Mouse (Mus musculus) induced T-regulatory cell, adult 2 months (primary cell): Measurements from ENCODE around the gene 2810004N23Rik.
"Not testable (repeated sequence)": the region's sequence is repeated elsewhere in the genome, so short reads cannot be mapped to it uniquely, and the experiment has no call there.

Experiments
- DNase-seq: peaks from one replicate; pipeline ENCODE4 v3.0.0-alpha.2; 2012; ENCODE audit warnings: low read depth

Gene 2810004N23Rik

DNA sequence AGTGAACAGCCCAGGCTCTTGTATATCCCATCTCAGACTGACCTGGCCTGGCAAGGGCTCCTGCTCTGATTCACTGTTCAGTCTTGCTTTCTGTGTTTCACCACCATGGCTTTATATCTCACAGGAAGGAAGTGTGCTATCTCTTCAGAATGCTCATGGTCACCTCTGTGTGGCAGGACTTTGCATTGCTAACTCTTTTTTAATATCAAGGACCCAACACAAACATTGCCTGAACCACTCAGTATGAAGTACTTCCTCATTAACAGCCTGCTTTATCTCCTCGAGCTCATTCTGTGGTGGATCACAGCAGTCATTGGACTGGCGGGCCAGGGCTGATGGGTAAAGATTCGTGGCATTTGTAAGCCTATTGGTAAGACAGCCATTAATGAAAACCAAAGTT lies 3.7 kb upstream of the 2810004N23Rik start:
- no peak for DNase-seq

DNA sequence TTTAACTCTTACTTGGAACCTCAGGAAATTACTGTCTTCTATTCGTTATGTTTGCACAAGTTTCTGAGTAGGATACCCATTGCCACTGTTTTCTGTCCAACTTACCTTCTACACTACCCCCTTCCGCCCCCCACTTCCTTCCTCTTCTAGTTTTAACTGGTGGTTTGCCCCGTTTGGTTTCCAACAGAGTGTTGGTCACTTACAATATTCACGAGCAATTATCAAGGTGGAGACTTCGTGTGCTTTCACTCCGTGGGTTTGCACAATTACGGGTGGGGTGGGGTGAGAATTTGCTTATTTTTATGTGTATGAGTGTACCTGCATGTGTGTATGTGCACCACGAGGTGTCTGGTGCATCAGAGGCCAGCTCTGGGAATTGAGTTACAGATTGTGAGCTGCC lies 809 bp upstream of the 2810004N23Rik start:
- DNase-seq, result peak; percentile 68

DNA sequence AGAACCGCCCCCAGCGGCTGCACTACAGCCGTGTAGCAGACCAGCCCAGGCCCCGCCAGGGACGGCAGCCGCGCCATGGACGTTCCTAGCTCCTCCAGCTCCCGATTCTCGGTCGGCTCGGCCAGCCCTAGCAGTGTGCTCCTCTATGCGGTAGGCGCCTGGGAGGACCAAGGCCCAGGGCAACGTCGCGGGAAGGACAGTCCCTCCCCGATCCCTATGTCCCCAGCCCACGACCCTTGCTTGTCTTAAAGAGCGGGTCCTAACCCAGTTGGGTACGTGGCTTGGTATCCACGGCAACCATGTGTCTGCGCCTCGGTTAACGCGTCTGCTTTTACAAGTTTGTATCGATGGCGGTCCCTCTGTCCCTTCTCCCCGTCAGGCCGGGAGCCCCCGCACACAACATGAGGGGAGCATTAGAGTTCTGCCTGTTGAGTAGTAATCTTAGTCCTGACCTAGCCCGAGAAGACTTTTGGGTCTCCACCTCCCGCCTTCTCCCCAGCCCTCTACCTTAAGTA lies 300 bp upstream of the 2810004N23Rik start:
- DNase-seq, result no peak

DNA sequence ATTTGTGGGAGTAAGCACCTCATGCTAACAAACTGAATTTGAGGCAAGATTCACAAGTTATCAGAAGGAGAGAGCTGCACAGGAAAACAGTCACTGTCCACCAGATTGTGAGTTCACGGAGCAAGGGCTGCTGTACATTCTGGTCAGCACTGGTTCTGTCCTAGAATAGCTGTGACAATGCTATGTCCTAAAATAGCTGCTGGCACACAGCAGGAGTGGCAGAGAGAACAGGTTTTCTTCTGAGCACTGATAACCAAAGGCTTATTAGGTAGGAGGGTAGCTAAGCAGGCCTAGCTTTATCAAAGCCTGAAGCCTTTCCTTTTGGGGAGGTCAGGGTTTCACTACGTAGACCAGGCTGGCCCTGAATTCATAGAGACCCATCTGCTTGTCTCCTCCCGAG lies 2.7 kb downstream of the 2810004N23Rik start:
- no peak for DNase-seq

DNA sequence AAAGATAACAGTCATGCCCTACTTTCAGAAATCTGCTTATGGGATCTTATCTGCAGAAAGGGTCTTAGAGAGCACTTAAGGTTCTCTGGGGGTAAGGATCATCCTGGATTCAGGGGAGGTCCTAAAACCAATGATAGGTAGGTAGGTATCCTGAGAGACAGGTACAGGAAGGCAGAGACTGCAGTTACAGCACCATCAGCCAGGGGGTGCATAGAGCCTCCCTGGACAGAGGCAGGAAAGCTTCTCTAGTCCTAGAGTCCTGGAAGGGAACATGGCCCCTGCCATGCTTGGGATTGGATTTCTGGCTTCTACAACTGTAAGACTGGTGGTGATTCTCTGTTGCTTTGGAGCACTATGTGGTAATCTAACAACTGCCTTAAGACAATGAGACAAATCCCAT lies 3.5 kb downstream of the 2810004N23Rik start:
- DNase-seq, result peak; percentile 72

DNA sequence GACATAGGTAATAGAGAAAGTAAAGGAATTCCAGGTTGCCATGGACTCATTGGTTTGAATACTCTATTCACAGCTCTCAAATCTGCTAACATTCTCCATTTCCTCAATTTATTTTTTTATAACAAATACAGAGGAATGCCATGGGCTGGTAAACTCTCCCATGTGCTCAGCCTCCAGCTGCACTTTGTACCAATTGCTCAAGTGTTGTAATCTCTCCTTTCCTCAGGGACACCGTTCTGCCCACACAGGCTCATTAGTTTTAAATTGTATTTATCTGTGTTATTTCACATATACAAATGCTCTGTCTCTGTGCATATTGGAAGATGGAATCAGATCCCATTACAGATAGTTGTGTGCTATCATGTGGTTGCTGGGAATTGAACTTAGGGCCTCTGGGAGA lies 9.4 kb downstream of the 2810004N23Rik start:
- DNase-seq, result no peak

DNA sequence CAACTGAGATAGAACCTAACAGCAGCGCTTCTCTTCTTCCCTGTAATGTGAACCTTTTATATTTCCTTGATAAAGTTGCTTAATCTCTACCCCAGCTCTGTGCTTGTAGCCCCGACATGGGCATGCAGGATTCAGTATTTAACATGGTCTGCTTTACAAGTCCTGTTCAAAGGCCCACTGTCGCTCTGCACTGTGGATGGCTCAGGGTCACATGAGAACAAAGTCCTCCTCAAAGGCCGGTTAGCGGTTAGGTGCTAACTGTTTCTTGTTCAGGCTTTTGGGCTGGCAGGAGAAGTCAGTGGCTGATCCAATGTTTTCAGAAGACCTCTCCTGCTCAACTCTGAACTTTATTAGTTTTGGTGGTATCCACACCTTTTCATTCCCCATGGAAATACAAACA lies 17.3 kb downstream of the 2810004N23Rik start:
- DNase-seq, result no peak

DNA sequence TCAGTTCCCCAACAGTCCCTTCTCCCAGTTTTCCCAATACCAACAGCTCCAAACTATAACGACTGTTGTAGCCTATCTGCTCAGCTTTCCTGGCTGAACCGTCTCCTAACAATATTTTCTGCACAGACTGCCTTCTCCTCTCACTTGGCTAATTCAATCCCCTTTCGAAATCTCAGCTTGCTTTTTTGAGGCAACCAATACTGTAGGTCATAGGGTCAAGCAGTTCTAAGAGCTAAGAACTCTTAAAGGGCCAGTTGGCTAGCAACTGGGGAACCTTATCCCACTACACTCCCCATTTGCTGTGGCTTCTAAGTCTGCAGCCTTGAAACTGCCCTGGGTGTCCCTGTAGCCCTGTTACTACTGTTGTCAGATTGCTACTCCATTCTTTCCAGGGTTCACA lies 17.8 kb downstream of the 2810004N23Rik start:
- DNase-seq, result no peak

DNA sequence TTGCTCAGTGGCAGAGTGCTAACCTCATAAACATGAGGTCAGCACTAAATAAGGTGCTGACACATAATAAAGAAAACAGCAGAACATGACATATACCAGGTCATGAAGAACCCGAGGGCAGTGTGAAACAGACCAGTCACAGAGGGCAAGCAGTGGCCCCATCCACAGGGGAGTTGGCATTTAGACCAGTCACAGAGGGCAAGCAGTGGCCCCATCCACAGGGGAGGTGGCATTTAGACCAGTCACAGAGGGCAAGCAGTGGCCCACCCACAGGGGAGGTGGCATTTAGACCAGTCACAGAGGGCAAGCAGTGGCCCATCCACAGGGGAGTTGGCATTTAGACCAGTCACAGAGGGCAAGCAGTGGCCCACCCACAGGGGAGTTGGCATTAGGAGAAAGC lies 20.0 kb downstream of the 2810004N23Rik start:
- not testable (repeated sequence) for DNase-seq

DNA sequence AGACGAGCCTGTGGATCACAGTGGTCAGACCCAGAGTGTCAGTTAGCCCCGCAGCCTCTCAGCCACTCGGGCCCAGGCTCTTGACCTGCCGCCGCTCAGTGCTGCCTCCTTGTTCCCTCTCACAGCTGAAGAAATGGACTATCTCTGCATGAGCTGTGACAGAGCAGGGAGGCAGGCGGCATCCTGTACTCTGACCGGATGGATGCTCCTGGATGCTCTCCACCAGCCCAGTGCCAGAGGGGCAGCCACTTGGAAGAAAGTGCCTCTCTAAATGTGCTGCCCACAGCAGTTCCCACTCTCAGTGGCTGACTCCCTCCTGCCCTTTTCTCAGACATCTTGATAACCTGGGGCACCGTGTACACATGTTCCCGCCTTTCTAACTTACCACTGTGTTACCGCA lies 21.1 kb downstream of the 2810004N23Rik start:
- DNase-seq, result no peak

DNA sequence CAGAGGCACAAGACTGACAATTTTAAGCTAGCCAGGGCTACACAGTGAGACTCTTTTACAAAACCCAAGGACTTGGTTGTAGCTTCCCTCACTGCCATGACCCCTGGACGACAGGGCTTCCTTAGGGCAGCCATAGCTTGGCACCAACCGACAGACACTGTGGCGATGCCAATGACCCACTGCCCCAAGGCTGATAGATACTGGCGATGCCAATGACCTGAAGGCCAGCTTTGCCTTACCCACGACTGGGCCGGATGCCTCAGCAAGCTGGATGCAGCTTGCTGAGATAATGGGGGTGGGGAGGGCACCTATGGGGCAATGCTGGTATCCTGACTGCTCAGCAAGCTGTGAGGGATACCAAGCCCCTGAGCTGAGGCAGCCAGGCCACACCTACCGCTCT lies 22.0 kb downstream of the 2810004N23Rik start:
- no peak for DNase-seq

DNA sequence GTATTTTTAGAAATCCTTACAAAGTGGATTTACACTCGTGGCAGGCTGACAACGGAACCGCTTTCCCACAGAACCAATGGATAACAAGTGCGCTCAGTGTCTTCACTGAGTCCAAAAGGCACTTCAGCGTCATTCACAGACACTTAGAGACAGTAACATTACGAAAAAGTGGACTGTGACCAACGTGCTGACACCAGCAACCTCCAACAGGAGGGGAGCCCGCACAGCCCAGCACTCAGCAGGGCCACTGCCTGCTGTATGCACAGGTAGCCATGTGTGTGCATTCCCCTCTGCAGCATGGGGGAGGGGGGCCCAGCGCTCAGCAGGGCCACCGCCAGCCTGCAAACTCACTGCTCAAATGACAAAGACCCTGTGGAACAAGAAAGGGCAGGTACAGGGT lies 23.5 kb downstream of the 2810004N23Rik start:
- no peak for DNase-seq

DNA sequence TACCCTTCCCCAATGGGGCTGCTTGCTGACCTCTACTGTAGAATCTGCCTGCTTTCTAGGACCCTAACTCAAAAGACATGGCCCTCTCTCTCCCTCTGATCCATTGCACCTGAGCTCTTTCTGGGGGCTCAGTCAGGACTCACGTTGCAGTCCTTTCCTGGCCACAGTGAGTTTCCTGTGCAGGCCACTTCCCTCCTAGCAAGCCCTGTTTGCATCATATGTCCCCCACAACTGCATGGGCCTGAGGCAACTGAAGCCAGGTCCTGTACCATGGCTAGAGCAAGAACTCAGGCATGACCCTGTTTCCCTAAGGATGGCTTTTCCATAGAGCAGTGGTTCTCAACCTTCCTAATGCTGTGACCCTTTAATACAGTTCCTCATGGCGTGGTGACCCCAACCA lies 25.0 kb downstream of the 2810004N23Rik start:
- DNase-seq, result no peak

DNA sequence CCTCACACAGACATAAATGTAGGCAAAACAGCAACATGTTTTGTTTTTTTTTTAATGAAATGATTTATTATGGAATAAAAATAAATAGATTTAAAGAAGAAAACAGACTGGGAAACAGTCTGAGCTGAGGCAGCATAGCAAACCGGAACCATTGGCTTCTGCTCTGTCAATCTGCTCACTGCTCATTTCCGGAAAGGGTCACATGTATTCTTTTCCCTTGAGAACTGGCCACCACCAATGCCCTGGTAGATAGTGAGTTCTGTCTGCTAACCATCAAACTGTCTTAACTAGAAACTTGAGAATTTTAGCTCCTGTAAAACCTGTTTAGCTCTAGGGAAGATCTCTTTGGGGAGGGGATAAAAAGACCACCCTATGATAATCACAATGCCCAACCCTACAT lies 26.0 kb downstream of the 2810004N23Rik start:
- DNase-seq, result no peak

DNA sequence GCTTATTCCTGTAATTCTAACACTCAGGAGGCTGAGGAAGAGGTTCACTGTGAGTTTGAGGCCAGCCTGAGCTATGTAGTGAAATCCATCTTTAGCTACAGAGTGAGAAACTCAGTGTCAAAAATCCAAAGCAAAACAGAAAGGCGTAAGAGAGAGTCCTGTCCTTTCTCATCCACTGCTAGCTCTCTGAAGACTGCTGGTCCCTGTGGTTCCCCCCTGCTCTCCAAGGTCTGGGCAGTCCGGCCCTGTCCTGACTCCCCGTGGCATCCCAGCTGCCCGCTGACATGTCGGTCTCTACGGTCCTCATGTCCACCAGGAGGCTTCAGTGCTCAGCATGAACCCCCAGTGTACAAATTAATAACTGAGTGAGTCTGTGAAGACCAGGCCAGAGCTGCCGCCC lies 26.6 kb downstream of the 2810004N23Rik start:
- no peak for DNase-seq

DNA sequence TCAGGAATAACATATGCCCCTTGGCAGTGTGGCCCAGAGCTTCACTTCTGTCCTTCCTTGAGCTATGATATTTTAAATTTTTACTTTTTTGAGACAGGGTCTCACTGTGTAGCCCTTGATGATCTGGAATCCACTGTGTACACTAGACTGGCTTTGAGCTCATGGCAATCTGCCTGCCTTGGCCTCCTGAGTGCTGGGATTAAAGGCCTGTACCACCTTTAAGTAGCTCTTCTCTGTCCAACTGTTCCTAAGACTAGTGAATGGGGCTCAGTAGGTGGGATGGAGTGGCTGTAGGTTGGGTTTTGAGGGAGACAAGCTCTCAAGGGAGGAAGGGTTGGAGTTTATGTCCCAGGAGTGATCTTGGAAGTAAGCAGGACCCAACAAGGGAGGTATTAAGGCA lies 27.1 kb downstream of the 2810004N23Rik start:
- no peak for DNase-seq

DNA sequence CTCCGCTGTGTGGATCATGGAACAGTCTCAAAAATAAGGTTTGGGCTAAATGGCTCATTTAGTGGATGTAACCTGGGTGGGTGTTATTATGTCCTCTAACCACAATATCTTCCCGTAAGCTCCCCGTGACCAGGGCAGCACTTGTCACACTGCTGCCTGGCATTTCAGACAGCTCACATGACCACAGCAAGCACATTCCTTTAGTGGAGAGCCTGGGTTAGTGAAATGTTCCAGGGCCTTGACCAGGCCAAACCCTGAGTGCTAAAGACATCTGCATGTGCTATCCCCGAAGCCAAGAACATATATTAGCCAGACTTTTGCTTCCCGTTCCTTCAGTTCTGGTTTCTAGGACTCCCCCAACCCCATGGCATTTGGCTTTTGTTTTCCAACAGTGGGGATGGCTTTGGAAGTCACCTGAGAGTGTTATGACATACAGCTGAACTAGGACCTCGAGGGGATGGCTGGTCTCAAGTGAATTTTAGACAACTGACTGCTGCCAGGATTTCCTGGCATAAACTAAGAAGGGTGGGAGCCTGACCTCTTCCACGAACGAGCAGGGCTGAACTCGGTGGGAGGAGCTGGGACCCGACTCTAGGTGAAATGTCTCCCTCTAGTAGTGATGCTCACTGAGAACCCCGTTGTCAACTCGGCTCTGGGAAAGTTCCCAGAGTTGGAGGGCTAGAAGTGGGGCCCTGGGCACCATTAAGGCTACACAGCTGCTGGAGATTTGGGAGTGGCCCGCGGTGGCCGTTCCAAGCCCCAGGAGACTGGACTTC lies 29.3 kb downstream of the 2810004N23Rik start:
- no peak for DNase-seq

DNA sequence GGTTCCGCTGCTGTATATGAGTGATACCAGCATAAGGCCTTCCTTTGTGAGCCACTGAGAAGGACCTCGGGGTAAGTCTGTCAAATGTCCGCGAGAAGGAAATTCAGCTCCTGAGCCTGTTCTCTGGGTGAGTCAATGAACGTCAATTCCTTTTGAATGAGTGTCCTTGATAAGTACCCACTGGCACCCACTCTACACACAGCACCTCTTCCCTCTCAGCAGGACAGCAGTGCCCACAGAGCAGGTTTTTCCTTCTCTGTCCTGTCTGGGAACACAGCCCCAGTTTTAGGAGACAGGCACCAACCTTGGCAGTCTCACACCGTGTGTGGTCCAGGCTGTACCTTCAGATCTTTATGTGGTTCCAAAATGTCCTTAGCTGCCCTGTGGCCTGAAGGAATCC lies 31.0 kb downstream of the 2810004N23Rik start:
- no peak for DNase-seq

DNA sequence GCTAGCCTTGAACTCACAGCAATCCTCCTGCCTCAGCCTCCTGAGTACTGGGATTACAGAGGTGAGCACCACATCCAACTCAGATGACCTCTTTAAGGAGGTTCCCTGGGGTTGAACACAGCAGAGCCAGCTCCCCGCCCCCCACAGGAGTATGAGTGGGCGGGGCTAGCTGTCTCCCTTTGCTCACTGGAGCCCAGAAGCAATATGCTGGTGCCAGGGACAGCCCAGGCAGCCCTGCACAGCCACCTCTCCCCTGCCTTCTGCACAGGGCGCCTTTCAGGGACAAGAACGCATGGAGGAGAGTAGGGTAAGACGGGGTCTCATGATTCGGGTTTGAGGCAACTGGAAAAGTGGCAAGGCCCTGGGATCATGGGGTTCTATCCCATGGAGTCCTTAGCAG lies 31.4 kb downstream of the 2810004N23Rik start:
- DNase-seq, result no peak

DNA sequence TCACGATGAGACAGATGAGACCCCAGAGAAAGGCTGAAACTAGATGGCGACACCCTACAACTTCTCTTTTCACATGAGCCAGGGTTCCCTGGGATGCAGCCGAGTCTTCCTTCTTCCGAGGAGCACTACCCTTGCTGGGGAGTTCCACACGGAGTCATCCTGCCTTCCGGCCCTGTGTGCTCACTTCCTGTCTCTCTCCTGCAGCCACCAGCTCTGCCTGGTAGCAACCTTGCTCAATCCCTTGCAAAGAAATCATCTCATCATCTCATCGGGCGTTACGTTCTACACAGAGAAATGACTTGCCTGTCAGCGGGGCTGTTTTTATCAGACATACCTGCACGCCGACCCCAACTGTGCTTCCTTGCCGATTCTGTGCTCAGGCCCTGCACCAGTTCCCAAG lies 32.9 kb downstream of the 2810004N23Rik start:
- DNase-seq, result no peak

DNA sequence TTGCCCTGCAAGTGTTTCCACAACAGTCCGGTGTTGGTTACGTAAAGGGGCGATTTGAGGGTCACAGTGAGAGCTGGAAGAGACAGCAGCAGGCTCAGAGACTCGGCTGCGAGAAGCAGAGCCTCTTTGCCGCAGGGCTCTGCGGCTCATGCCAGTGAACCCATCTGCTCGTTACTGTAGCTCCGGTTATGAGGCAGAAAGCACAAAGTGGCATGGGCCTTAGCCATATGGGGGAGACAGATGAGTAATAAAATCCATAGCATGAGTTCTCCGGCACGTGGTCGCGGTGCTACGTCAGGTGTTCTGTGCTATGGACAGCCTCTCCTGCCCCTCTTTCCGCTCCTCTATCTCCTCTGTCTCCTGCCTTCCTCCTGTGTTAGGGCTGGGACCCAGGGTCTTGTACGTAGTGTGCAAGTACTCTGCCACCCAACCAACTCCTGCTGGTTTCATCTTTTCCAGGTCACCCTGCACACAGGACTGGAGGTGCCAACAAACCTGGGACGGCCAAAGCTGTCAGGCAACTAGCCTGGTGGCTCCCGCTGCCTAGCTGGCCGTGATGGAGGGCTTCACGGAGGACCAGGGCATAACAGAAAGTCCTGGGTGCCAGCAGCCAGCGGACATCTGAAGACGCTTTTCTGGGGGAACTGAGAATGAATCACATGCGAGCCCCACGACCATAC lies 34.2 kb downstream of the 2810004N23Rik start:
- no peak for DNase-seq

DNA sequence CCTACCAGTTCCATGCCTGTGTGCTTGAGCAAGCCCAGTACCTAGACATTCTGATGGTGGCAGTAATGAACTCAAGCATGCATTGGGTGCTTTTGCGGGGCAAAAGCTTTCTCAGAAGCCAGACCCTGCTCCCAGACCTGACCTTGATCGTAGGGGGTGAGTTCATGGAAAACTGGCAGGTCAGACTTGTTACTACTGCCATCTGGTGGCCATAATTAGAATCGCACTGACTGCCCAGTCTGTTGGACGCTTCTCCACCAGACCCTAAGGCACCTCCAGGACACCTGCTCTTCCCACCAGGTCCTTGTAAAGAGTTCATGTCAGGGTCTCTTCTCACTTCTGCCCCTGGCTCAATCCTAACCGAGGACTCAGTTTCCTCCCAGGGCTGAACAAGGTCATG lies 35.5 kb downstream of the 2810004N23Rik start:
- DNase-seq, result peak; percentile 67

DNA sequence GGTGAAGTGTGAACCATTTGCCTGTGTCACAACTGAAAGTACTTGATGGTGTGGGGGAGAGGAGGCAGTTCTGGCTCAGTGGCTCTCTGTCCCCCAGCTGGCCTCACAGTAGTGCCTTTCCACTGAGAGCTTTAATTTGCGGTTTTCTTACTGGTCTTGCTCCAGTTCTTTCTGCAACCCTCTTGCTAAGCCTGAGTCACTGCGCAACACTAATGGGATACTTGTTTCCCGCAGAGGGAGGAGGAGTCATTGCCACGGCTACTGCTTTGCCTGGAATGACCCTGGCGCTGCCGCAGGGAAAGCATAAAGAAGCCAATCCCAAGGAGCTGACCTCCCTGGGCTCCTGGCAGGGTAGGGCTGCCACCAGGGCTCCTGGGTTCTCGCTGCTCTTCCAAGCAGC lies 36.3 kb downstream of the 2810004N23Rik start:
- no peak for DNase-seq

DNA sequence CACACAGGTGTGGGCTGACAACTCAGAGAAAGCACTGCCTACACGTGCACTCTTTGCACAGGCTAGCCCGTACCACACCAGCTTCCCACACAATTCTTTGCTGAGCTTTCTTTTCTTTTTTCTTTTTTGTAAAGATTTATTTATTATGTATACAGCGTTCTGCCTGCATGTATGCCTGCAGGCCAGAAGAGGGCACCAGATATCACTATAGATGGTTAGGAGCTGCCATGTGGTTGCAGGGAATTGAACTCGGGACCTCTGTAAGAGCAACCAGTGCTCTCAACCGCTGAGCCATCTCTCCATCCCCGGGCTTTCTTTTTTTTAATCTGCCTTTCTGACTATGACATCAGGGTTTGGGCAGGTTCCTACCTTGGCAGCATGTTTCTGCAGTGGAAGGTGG lies 39.4 kb downstream of the 2810004N23Rik start:
- peak; percentile 23 for DNase-seq
